Mouse (Mus musculus) neural tube, embryonic 15.5 days (tissue): Measurements from ENCODE around the gene Bcorl1. TPM values are rescaled to one million over a fixed set of nuclear protein-coding genes. Genes with fewer than 3 reads are reported as not detected.

ENCODE experiments used
- ATAC-seq: fragments of 200-750 bp; cut with Nextera tagmentation; 2 replicates; pipeline ENCODE4 v1.8.0; 2017; ENCODE audit warnings: mild to moderate bottlenecking, moderate TSS enrichment, moderate library complexity; ENCODE audit not compliant: low FRiP score
- H3K27ac ChIP-seq: fragments of 300-500 bp; sonication (generic); replicated peaks from 2 replicates; pipeline ENCODE4 v1.5.1; 2015; ENCODE audit warnings: mild to moderate bottlenecking, inconsistent platforms
- H3K27me3 ChIP-seq: fragments of 300-500 bp; sonication (generic); replicated peaks from 2 replicates; pipeline ENCODE4 v1.6.1; 2015; ENCODE audit warnings: inconsistent platforms
- H3K36me3 ChIP-seq: fragments of 300-500 bp; sonication (generic); 2 replicates; pipeline ENCODE4 v1.6.1; 2015; ENCODE audit warnings: inconsistent platforms
- H3K4me1 ChIP-seq: fragments of 300-500 bp; sonication (generic); 2 replicates; pipeline ENCODE4 v1.6.1; 2015; ENCODE audit warnings: inconsistent platforms
- H3K4me2 ChIP-seq: fragments of 300-500 bp; sonication (generic); 2 replicates; pipeline ENCODE4 v1.6.1; 2015; ENCODE audit warnings: inconsistent platforms, mild to moderate bottlenecking, moderate library complexity
- H3K4me3 ChIP-seq: fragments of 300-500 bp; sonication (generic); replicated peaks from 2 replicates; pipeline ENCODE4 v1.5.1; 2015; ENCODE audit warnings: mild to moderate bottlenecking, inconsistent platforms
- H3K9ac ChIP-seq: fragments of 300-500 bp; sonication (generic); replicated peaks from 2 replicates; pipeline ENCODE4 v1.6.1; 2015; ENCODE audit warnings: mild to moderate bottlenecking, inconsistent platforms
- H3K9me3 ChIP-seq: fragments of 300-500 bp; sonication (generic); replicated peaks from 2 replicates; pipeline ENCODE4 v1.6.1; 2016; ENCODE audit warnings: inconsistent platforms
- WGBS: fragments of 180-500 bp; shearing (Covaris S2); methylation state at CpG from one replicate; pipeline ENCODE4 v1.1.7; 2015; ENCODE audit warnings: mixed read lengths; 5-methylcytosine and 5-hydroxymethylcytosine counted together
- polyA plus RNA-seq: library from polyadenylated mRNA; unstranded; fragments of >200 nt; fragmentation: Nextera tagmentation; extraction: Ambion mirVana; gene quantifications from 2 replicates; pipeline ENCODE4 v1.2.1, GENCODE M21; 2015

The Bcorl1 gene
- polyA plus RNA-seq, 1 experiment from 2014 or later: 7.2 TPM

DNA sequence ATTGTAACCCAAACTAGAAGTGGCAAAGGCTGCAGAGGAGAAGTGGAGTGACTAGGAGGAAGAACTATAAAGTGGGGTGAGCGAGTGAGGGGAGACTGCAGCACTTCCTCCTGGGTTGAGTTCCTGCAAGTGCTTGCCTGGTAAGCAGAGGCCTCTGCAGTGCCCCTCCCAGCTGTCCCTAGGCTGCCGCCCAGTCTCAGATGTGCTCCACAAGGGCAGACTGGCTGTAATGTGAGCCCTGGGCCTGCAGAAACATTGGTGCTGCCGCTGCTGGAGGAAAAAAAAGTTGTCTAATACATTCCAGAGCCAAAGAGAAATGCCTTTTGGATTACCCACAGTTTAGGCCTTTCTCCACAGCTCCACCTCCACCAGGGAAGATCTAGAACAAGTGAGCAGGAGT lies 64.0 kb downstream of the Bcorl1 start:
- no peak overlapping the region for H3K9ac ChIP-seq
- H3K36me3 ChIP-seq: peaks cover 35% of the 10 kb centered on the region
- no peaks in the 10 kb centered on the region for H3K9me3 ChIP-seq
- H3K27me3 ChIP-seq: no peaks in the 10 kb centered on the region
- H3K4me2 ChIP-seq: no peak overlapping the region
- H3K27ac ChIP-seq: no peak overlapping the region
- no peak for ATAC-seq
- H3K4me3 ChIP-seq: no peak overlapping the region
- WGBS: 64% methylated on average over 3 of the region's 3 CpGs
- H3K4me1 ChIP-seq: no peaks in the 10 kb centered on the region

DNA sequence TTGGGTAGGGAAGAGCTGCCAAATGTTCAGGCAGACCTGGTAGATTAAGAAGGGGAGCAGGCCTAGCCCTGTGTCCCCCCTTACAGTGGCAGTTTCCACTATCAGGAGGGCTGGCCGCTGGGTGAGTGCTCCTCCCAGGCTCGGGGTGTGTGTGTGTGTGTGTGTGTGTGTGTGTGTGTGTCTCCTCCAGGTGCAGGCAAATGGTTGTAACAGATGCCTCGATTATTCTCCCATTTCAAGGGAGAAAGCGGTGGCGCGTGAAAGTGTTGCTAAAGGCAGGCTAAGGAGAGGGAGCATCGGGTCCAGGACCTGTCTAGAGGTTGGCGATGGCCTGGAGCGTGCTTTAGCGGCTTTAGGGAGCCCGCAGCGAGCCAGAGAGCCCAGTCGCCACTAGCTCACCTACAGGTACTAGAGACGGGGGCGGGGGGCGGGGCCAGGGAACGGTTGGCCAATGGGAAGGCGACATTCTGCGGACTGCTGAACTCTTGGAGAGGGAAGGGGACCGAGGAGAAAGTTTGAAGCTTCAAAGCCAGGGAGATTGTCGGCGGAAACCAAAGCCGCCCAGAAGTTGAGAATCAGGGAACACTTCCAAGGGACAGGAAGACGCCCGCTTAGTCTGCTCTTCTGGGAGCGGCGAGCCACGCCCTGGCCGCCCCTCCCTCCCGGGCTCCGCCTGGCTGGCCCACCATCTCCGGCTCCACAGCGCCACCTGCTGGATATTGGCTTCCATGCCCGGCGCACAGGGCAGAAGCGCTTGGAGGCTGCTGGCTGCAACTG lies 68.6 kb downstream of the Bcorl1 start:
- peak; percentile 93 for ATAC-seq
- WGBS: 19% methylated on average over 34 of the region's 36 CpGs
- no peaks in the 10 kb centered on the region for H3K9me3 ChIP-seq

DNA sequence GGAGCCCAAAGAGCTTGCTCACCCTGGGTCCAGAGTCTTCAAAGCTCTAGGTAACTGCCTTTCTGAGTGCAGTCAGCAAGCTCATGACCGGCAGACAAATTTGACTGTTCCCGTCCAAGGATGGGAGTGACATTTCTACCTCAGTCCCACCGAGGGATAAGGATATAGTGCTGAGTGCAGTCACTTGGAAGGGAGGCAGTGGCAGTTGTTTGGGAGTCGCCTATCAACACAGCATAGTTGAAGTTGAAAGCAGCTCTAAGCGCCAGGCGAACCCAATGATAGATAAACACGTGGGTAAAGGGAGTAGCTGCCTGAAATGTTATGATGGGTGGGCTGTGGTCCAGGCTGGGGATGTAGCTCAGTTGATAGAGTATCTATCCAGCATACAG lies 69.2 kb downstream of the Bcorl1 start:
- Histone ChIP-seq H3K4me2 (peak overlapping the region; percentile 59), H3K4me1 (no peaks in the 10 kb centered on the region), H3K4me3 (peak overlapping the region; percentile 47), H3K9ac (no peak overlapping the region), H3K27ac (no peak overlapping the region), H3K27me3 (no peaks in the 10 kb centered on the region), H3K9me3 (no peaks in the 10 kb centered on the region), H3K36me3 (peaks cover 3% of the 10 kb centered on the region; the same call in 1 of the 2 replicates)
- peak; percentile 43; the same call in 1 of the 2 replicates for ATAC-seq
- 31% methylated on average over 7 of the region's 7 CpGs for WGBS

More for the DNA sequence above, 68.6 kb downstream of the Bcorl1 start:
- Histone ChIP-seq H3K9ac (no peak overlapping the region), H3K27me3 (no peaks in the 10 kb centered on the region), H3K4me2 (peak overlapping the region; percentile 59), H3K27ac (no peak overlapping the region), H3K4me1 (no peaks in the 10 kb centered on the region), H3K4me3 (peak overlapping the region; percentile 47), H3K36me3 (peaks cover 5% of the 10 kb centered on the region; the same call in 1 of the 2 replicates)

DNA sequence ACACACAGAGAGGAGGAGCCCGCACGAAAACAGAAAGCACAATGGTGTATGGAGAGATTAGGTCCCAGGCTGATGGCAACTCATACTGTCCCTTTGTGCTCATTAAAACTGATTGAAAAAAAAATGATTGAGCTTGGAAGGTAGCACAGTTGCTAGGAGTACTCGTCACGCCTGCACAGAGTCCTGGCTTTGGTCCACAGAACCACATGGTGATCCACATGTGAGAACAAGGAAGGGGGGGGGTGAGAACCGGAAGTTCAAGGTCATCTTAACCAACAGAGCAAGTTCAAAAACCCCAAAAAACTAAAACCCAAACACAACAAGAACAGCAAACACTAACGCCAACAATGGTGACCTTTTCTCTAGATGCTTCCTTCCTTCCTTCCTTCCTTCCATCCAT lies 71.5 kb downstream of the Bcorl1 start:
- no peaks in the 10 kb centered on the region for H3K27me3 ChIP-seq
- H3K36me3 ChIP-seq: no peaks in the 10 kb centered on the region
- no peak overlapping the region for H3K4me2 ChIP-seq
- WGBS: 83% methylated on average over 6 of the region's 6 CpGs
- H3K9me3 ChIP-seq: no peaks in the 10 kb centered on the region
- ATAC-seq: no peak
- H3K9ac ChIP-seq: no peak overlapping the region
- no peak overlapping the region for H3K4me3 ChIP-seq
- H3K27ac ChIP-seq: no peak overlapping the region
- H3K4me1 ChIP-seq: no peaks in the 10 kb centered on the region

DNA sequence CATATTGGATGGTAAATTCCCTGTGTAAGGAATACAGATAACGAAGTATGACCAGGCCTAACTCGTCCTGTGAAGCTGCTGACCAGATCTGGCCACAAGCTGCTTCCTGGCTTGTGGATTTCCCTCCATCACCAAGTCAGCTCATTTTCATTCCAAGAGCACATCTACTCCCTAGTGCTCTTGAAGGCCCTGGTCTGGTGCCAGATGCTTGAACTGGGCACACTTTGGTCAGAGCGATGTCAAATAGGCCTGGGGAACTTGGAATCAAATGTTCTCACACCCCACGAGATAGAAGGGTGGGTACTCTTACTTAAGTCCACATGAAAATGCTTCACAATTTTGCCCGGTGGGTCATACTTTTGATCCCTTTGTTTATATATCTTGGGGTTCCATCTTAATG lies 73.1 kb downstream of the Bcorl1 start:
- no peak for ATAC-seq
- H3K9me3 ChIP-seq: no peaks in the 10 kb centered on the region
- H3K4me3 ChIP-seq: no peak overlapping the region
- H3K4me2 ChIP-seq: no peak overlapping the region
- no peak overlapping the region for H3K9ac ChIP-seq
- H3K36me3 ChIP-seq: no peaks in the 10 kb centered on the region
- H3K4me1 ChIP-seq: no peaks in the 10 kb centered on the region
- no peak overlapping the region for H3K27ac ChIP-seq
- no peaks in the 10 kb centered on the region for H3K27me3 ChIP-seq
- 85% methylated on average over 5 of the region's 5 CpGs for WGBS

DNA sequence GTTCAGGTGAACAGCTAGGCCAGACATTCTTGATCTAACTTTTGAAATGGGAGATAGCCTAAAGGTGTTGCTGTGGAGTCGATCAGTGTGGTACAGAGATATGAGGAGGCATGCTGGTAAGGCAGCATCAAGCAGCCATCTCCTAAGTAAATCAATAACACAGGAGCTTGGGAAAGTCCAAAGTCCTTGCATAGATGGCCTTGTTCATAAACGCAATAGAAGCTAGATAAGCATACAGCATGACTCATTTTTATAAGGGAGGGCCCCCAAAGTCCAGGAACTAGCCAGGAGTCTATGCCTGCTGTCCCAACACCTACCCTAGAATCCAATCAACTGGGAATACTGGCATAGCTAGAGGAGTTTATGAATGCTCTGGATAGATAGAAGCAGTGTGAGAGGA lies 77.3 kb downstream of the Bcorl1 start:
- no peak overlapping the region for H3K9ac ChIP-seq
- no peaks in the 10 kb centered on the region for H3K4me1 ChIP-seq
- H3K9me3 ChIP-seq: no peaks in the 10 kb centered on the region
- H3K4me2 ChIP-seq: no peak overlapping the region
- H3K36me3 ChIP-seq: no peaks in the 10 kb centered on the region
- ATAC-seq: no peak
- no peaks in the 10 kb centered on the region for H3K27me3 ChIP-seq
- no peak overlapping the region for H3K4me3 ChIP-seq
- no peak overlapping the region for H3K27ac ChIP-seq
- 92% methylated on average over 2 of the region's 2 CpGs for WGBS

DNA sequence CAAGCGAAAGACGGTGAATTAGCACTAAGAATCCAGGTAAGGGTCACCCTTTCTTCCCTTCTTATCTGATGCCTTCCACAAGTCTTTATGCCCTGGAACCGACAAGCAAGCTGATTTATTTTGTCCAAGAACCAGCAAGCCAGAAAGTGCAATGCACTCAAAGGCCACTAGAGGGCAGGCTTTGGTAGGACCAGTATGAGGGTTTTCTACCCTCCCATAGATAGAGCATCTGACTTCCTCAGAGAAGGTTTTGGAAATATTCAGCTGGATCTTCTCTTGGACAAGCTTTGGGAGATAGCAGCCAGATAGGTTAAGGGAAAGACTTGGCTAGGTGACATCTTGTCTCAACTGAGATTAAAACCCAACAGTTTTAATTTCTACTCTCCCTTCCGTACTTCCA lies 81.8 kb downstream of the Bcorl1 start:
- no peak overlapping the region for H3K4me2 ChIP-seq
- no peak for ATAC-seq
- no peak overlapping the region for H3K9ac ChIP-seq
- no peaks in the 10 kb centered on the region for H3K4me1 ChIP-seq
- H3K4me3 ChIP-seq: no peak overlapping the region
- no peaks in the 10 kb centered on the region for H3K36me3 ChIP-seq
- no peak overlapping the region for H3K27ac ChIP-seq
- H3K27me3 ChIP-seq: no peaks in the 10 kb centered on the region
- H3K9me3 ChIP-seq: no peaks in the 10 kb centered on the region
- 32% methylated on average over 4 of the region's 4 CpGs for WGBS

DNA sequence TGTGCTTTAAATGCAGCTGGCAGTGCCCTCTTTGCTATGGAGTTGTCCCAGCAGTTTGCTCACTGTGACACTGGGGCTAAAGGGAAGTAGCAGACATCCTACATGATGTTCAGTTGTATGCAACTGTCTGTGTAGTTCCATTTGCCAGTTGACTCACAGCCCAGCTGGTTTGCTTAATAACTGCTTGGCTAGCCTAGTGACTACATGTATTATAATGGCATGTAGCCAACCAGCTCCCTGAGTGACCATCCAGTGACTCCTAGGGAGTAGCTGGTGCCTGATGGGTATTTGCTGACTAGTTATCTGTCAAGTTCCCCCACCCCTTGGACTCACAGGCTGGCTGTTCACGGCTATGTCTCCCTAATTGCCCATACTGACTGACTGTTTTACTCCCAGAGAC lies 82.5 kb downstream of the Bcorl1 start:
- H3K27me3 ChIP-seq: no peaks in the 10 kb centered on the region
- WGBS: 60% methylated on average over 1 of the region's 1 CpGs

DNA sequence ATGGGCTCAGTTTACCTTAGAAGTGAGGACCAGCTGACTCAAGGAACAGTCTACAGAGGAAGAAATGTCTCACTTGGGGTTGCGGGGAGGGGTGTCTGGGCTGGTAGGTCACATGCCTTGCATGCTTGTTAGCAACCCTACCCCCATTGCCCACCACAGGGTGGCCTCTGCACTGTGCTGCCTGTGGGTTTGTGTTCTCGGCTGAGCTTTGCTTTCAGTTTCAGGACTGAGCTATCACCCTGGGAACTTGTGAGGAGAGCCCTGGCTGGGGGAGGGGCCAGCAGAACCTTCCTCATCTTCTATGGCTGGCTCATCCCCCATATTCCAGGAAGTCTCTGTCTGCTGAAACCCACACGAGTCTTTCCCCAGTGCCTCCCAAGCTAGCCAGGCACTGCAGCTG lies 83.4 kb downstream of the Bcorl1 start:
- Histone ChIP-seq H3K4me2 (no peak overlapping the region), H3K27ac (no peak overlapping the region), H3K9ac (no peak overlapping the region), H3K9me3 (no peaks in the 10 kb centered on the region), H3K4me3 (no peak overlapping the region), H3K4me1 (no peaks in the 10 kb centered on the region), H3K27me3 (no peaks in the 10 kb centered on the region), H3K36me3 (no peaks in the 10 kb centered on the region)
- WGBS: 53% methylated on average over 3 of the region's 3 CpGs
- ATAC-seq: no peak

More for the DNA sequence above, 82.5 kb downstream of the Bcorl1 start:
- Histone ChIP-seq H3K9me3 (no peaks in the 10 kb centered on the region), H3K4me3 (no peak overlapping the region), H3K4me2 (no peak overlapping the region), H3K36me3 (no peaks in the 10 kb centered on the region), H3K9ac (no peak overlapping the region), H3K27ac (no peak overlapping the region), H3K4me1 (no peaks in the 10 kb centered on the region)
- no peak for ATAC-seq

DNA sequence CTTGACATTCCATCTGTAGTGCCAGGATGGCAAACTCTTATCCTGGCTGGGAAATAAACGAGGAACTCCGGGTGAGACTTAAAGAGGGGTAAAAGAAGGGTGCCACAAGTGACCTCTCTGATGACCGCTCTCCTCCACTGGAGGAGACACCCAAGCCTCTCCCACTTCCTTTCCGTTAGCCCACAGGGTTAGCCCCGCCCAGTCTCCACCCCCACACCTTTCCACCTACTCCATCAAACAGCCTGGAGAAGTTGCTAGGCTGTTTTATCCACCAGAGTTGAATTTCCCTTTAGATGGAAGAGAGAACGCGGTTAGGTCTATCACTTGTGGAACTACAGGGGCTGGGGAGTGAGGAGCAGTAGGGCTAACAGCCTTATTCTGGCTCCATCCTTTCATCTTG lies 84.1 kb downstream of the Bcorl1 start:
- ATAC-seq: no peak
- Histone ChIP-seq H3K27me3 (no peaks in the 10 kb centered on the region), H3K4me2 (no peak overlapping the region), H3K4me1 (no peaks in the 10 kb centered on the region), H3K27ac (no peak overlapping the region), H3K9me3 (no peaks in the 10 kb centered on the region), H3K9ac (no peak overlapping the region), H3K4me3 (no peak overlapping the region), H3K36me3 (no peaks in the 10 kb centered on the region)
- WGBS: 70% methylated on average over 7 of the region's 7 CpGs

DNA sequence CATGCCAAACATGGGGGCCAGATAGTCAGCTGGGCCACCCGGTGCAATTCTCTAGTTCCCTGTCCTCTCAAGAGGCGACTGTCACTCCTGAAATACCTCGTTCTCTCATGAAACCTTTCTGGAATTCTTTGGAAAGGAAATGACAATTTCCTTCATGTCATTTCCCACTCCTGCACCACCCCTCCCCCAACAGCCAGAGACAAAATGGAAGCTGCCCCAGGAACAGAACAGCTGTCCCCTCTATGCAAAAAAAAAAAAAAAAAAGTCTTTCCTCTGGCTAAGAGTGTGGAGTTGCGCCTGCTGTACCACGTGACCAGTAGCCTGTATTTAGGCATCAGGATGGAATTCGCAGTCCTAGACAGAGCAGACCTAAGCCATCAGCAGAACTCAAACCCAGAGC lies 87.1 kb downstream of the Bcorl1 start:
- no peak overlapping the region for H3K27ac ChIP-seq
- ATAC-seq: no peak
- H3K9me3 ChIP-seq: no peaks in the 10 kb centered on the region
- no peaks in the 10 kb centered on the region for H3K4me1 ChIP-seq
- no peaks in the 10 kb centered on the region for H3K27me3 ChIP-seq
- no peak overlapping the region for H3K9ac ChIP-seq
- no peaks in the 10 kb centered on the region for H3K36me3 ChIP-seq
- no peak overlapping the region for H3K4me3 ChIP-seq
- WGBS: 83% methylated on average over 6 of the region's 6 CpGs
- H3K4me2 ChIP-seq: no peak overlapping the region

DNA sequence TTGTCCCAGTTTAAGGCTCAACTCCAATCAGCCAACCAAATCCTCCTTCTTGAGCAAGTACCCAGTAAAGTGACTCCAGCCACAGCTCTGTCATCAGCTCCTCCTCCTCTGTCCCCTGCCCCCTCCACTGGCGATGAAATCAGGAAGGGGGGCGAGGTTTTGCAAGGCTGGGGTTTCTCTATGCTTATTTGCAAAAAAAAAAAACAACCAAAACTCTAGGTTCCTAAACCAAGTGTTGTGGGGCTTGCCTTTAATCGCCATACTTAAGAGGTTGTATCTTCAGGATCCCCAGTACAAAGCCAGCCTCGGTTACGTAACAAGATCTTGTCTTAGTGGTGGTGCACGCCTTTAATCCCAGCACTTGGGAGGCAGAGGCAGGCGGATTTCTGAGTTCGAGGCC lies 87.5 kb downstream of the Bcorl1 start:
- Histone ChIP-seq H3K36me3 (no peaks in the 10 kb centered on the region), H3K4me3 (no peak overlapping the region), H3K27me3 (no peaks in the 10 kb centered on the region), H3K9me3 (no peaks in the 10 kb centered on the region), H3K27ac (no peak overlapping the region), H3K9ac (no peak overlapping the region), H3K4me2 (no peak overlapping the region), H3K4me1 (no peaks in the 10 kb centered on the region)
- ATAC-seq: no peak
- WGBS: 86% methylated on average over 8 of the region's 8 CpGs
